Mouse (Mus musculus): ENCODE measurements at regions not wholly inside any gene's neighbourhood (a gene's known extent, or its start where the extent isn't known, plus 50 kb on each side); places are given as distances from the start of the nearest gene placed in this dataset.
"Not testable (repeated sequence)": the region's sequence is repeated elsewhere in the genome, so short reads cannot be mapped to it uniquely, and the experiment has no call there.

- DNase-seq (ENCODE audit: low spot score): no peak
Observed at GRCm38 (mm10) chr2:72616412-72616811, 140.5 kb downstream of the Cdca7 start.

GRCm38 (mm10) chr2:72619446-72619845 is 143.5 kb downstream of the Cdca7 start:
- DNase-seq (ENCODE audit: low spot score): no peak

GRCm38 (mm10) chr2:72620182-72620652 is 144.3 kb downstream of the Cdca7 start:
- DNase-seq (ENCODE audit: low spot score): no peak

GRCm38 (mm10) chr2:72627915-72628314 is 152.0 kb downstream of the Cdca7 start:
- DNase-seq (ENCODE audit: low spot score): peak; percentile 15

- DNase-seq (ENCODE audit: low spot score): no peak
Observed at GRCm38 (mm10) chr2:72628626-72629470, 152.9 kb downstream of the Cdca7 start.

- no peak for DNase-seq (ENCODE audit: low spot score)
Observed at GRCm38 (mm10) chr2:72629691-72630461, 153.9 kb downstream of the Cdca7 start.

GRCm38 (mm10) chr2:72637881-72638620 is 162.1 kb downstream of the Cdca7 start:
- DNase-seq (ENCODE audit: low spot score): no peak

- no peak for DNase-seq (ENCODE audit: low spot score)
Observed at GRCm38 (mm10) chr2:72639022-72639421, 163.1 kb downstream of the Cdca7 start.

GRCm38 (mm10) chr2:72641228-72641627 is 165.3 kb downstream of the Cdca7 start:
- no peak for DNase-seq (ENCODE audit: low spot score)

GRCm38 (mm10) chr2:72644151-72644843 is 168.3 kb downstream of the Cdca7 start:
- no peak for DNase-seq (ENCODE audit: low spot score)

- DNase-seq (ENCODE audit: low spot score): no peak
Observed at GRCm38 (mm10) chr2:72647642-72648041, 171.7 kb downstream of the Cdca7 start.

GRCm38 (mm10) chr2:72648294-72648693 is 172.3 kb downstream of the Cdca7 start:
- DNase-seq (ENCODE audit: low spot score): no peak

GRCm38 (mm10) chr2:72655864-72656263 is 179.9 kb downstream of the Cdca7 start:
- no peak for DNase-seq (ENCODE audit: low spot score)

- DNase-seq (ENCODE audit: low spot score): no peak
Observed at GRCm38 (mm10) chr2:72657101-72657920, 181.4 kb downstream of the Cdca7 start.

- DNase-seq (ENCODE audit: low spot score): no peak
Observed at GRCm38 (mm10) chr2:72662396-72662795, 186.4 kb downstream of the Cdca7 start.

GRCm38 (mm10) chr2:72662979-72663780 is 187.2 kb downstream of the Cdca7 start:
- DNase-seq (ENCODE audit: low spot score): no peak

GRCm38 (mm10) chr2:72667396-72667795 is 191.4 kb downstream of the Cdca7 start:
- DNase-seq (ENCODE audit: low spot score): not testable (repeated sequence)

- DNase-seq (ENCODE audit: low spot score): no peak
Observed at GRCm38 (mm10) chr2:72672908-72673901, 197.2 kb downstream of the Cdca7 start.

GRCm38 (mm10) chr2:72674229-72674628 is 198.3 kb downstream of the Cdca7 start:
- peak; percentile 33 for DNase-seq (ENCODE audit: low spot score)
